Mouse (Mus musculus) liver (tissue): ENCODE results near the gene Hdac9.

Source experiments
- DNase-seq: peaks from one replicate; pipeline ENCODE4 v3.0.0-alpha.2; 2020; ENCODE audit warnings: mixed read lengths

Gene Hdac9

GRCm38 (mm10) chr12:34916995-34917394 is at the start of gene Hdac9:
Gene Hdac9, minus strand, starts transcription at chr12:34917095.
- DNase-seq: no peak

GRCm38 (mm10) chr12:34949066-34949706 is 32.3 kb upstream of the Hdac9 start:
- no peak for DNase-seq

- DNase-seq: peak; percentile 16
Observed at GRCm38 (mm10) chr12:34937918-34938317, 21.0 kb upstream of the Hdac9 start.

- DNase-seq: no peak
Observed at GRCm38 (mm10) chr12:34908008-34908407, 8.9 kb downstream of the Hdac9 start.

GRCm38 (mm10) chr12:34907506-34907850 is 9.4 kb downstream of the Hdac9 start:
- peak; percentile 5 for DNase-seq

- DNase-seq: peak; percentile 12
Observed at GRCm38 (mm10) chr12:34906704-34907505, 10.0 kb downstream of the Hdac9 start.

- no peak for DNase-seq
Observed at GRCm38 (mm10) chr12:34906376-34906703, 10.6 kb downstream of the Hdac9 start.

- DNase-seq: no peak
Observed at GRCm38 (mm10) chr12:34900241-34900640, 16.7 kb downstream of the Hdac9 start.

- no peak for DNase-seq
Observed at GRCm38 (mm10) chr12:34894867-34895266, 22.0 kb downstream of the Hdac9 start.

- no peak for DNase-seq
Observed at GRCm38 (mm10) chr12:34888694-34889093, 28.2 kb downstream of the Hdac9 start.

GRCm38 (mm10) chr12:34874926-34875325 is 42.0 kb downstream of the Hdac9 start:
- no peak for DNase-seq

- DNase-seq: no peak
Observed at GRCm38 (mm10) chr12:34871028-34871427, 45.9 kb downstream of the Hdac9 start.

- DNase-seq: no peak
Observed at GRCm38 (mm10) chr12:34841196-34841595, 75.7 kb downstream of the Hdac9 start.

GRCm38 (mm10) chr12:34837318-34837717 is 79.6 kb downstream of the Hdac9 start:
- no peak for DNase-seq

GRCm38 (mm10) chr12:34836864-34837263 is 80.0 kb downstream of the Hdac9 start:
- no peak for DNase-seq

- no peak for DNase-seq
Observed at GRCm38 (mm10) chr12:34836085-34836484, 80.8 kb downstream of the Hdac9 start.

- DNase-seq: no peak
Observed at GRCm38 (mm10) chr12:34835493-34835892, 81.4 kb downstream of the Hdac9 start.

GRCm38 (mm10) chr12:34828684-34829083 is 88.2 kb downstream of the Hdac9 start:
- no peak for DNase-seq

- DNase-seq: no peak
Observed at GRCm38 (mm10) chr12:34826931-34827330, 90.0 kb downstream of the Hdac9 start.

GRCm38 (mm10) chr12:34820229-34820628 is 96.7 kb downstream of the Hdac9 start:
- no peak for DNase-seq

GRCm38 (mm10) chr12:34811673-34812613 is 105.0 kb downstream of the Hdac9 start:
- DNase-seq: no peak

GRCm38 (mm10) chr12:34810221-34810620 is 106.7 kb downstream of the Hdac9 start:
- DNase-seq: no peak

- no peak for DNase-seq
Observed at GRCm38 (mm10) chr12:34808180-34808579, 108.7 kb downstream of the Hdac9 start.
